Mouse (Mus musculus): ENCODE measurements at regions not wholly inside any gene's neighbourhood (a gene's known extent, or its start where the extent isn't known, plus 50 kb on each side); places are given as distances from the start of the nearest gene placed in this dataset.

- ATAC-seq (replicated peaks; ENCODE audit: insufficient number of reproducible peaks, low FRiP score, low TSS enrichment, low read depth) (no peak), DNase-seq (ENCODE audit: low spot score) (no peak)
- H3K9me3 ChIP-seq (replicated peaks; ENCODE audit: control insufficient read depth, low read length) = no peaks in the 10 kb centered on the region
- no peaks in the 10 kb centered on the region for H3K36me3 ChIP-seq (replicated peaks; ENCODE audit: control insufficient read depth, insufficient read depth, low read depth, low read length)
- no peak overlapping the region for H3K27ac ChIP-seq (replicated peaks; ENCODE audit: low read depth, low read length)
- H3K4me2 ChIP-seq (ENCODE audit: low read depth, low read length) = no peak overlapping the region
- WGBS = 85% methylated on average over 2 of the region's 2 CpGs
- no peaks in the 10 kb centered on the region for H3K27me3 ChIP-seq (ENCODE audit: control insufficient read depth, insufficient read depth, low read length)
- no peak overlapping the region for H3K4me3 ChIP-seq (ENCODE audit: low read depth, low read length)
- H3K9ac ChIP-seq (replicated peaks; ENCODE audit: low read length) = no peak overlapping the region
- H3K4me1 ChIP-seq (ENCODE audit: control insufficient read depth, insufficient read depth, low read length) = no peaks in the 10 kb centered on the region; the same call in 1 of the 2 replicates
Measured at GRCm38 (mm10) chr2:174929718-174930117, 80.3 kb upstream of the Gm14444 start.

- Histone ChIP-seq H3K27me3 (ENCODE audit: control insufficient read depth, insufficient read depth, low read length) (no peaks in the 10 kb centered on the region), H3K4me1 (ENCODE audit: control insufficient read depth, insufficient read depth, low read length) (no peaks in the 10 kb centered on the region; the same call in 1 of the 2 replicates), H3K4me3 (ENCODE audit: low read depth, low read length) (no peak overlapping the region), H3K36me3 (replicated peaks; ENCODE audit: control insufficient read depth, insufficient read depth, low read depth, low read length) (no peaks in the 10 kb centered on the region), H3K4me2 (ENCODE audit: low read depth, low read length) (no peak overlapping the region), H3K9me3 (replicated peaks; ENCODE audit: control insufficient read depth, low read length) (no peaks in the 10 kb centered on the region), H3K9ac (replicated peaks; ENCODE audit: low read length) (no peak overlapping the region), H3K27ac (replicated peaks; ENCODE audit: low read depth, low read length) (no peak overlapping the region)
- WGBS = 29% methylated on average over 20 of the region's 20 CpGs
- peak; percentile 63; the same call in 1 of the 2 replicates for ATAC-seq (replicated peaks; ENCODE audit: insufficient number of reproducible peaks, low FRiP score, low TSS enrichment, low read depth)
- peak; percentile 90 for DNase-seq (ENCODE audit: low spot score)
Measured at GRCm38 (mm10) chr2:174932137-174933012, 77.7 kb upstream of the Gm14444 start.

- H3K27me3 ChIP-seq (ENCODE audit: control insufficient read depth, insufficient read depth, low read length) = no peaks in the 10 kb centered on the region
- H3K27ac ChIP-seq (replicated peaks; ENCODE audit: low read depth, low read length) = no peak overlapping the region
- 15% methylated on average over 6 of the region's 6 CpGs for WGBS
- no peak overlapping the region for H3K4me3 ChIP-seq (ENCODE audit: low read depth, low read length)
- H3K9me3 ChIP-seq (replicated peaks; ENCODE audit: control insufficient read depth, low read length) = no peaks in the 10 kb centered on the region
- no peaks in the 10 kb centered on the region; the same call in 1 of the 2 replicates for H3K4me1 ChIP-seq (ENCODE audit: control insufficient read depth, insufficient read depth, low read length)
- ATAC-seq (replicated peaks; ENCODE audit: insufficient number of reproducible peaks, low FRiP score, low TSS enrichment, low read depth) (peak; percentile 61; the same call in 1 of the 2 replicates), DNase-seq (ENCODE audit: low spot score) (no peak)
- no peak overlapping the region for H3K9ac ChIP-seq (replicated peaks; ENCODE audit: low read length)
- H3K36me3 ChIP-seq (replicated peaks; ENCODE audit: control insufficient read depth, insufficient read depth, low read depth, low read length) = no peaks in the 10 kb centered on the region
- no peak overlapping the region for H3K4me2 ChIP-seq (ENCODE audit: low read depth, low read length)
Measured at GRCm38 (mm10) chr2:174933013-174933353, 77.1 kb upstream of the Gm14444 start.

- ATAC-seq (replicated peaks; ENCODE audit: insufficient number of reproducible peaks, low FRiP score, low TSS enrichment, low read depth) = no peak
- H3K27me3 ChIP-seq (ENCODE audit: control insufficient read depth, insufficient read depth, low read length) = no peaks in the 10 kb centered on the region
- H3K4me3 ChIP-seq (ENCODE audit: low read depth, low read length) = no peak overlapping the region
- H3K27ac ChIP-seq (replicated peaks; ENCODE audit: low read depth, low read length) = no peak overlapping the region
- no peaks in the 10 kb centered on the region for H3K36me3 ChIP-seq (replicated peaks; ENCODE audit: control insufficient read depth, insufficient read depth, low read depth, low read length)
- DNase-seq (ENCODE audit: low spot score) = peak; percentile 58
- H3K4me2 ChIP-seq (ENCODE audit: low read depth, low read length) = no peak overlapping the region
- H3K9me3 ChIP-seq (replicated peaks; ENCODE audit: control insufficient read depth, low read length) = no peaks in the 10 kb centered on the region
- H3K9ac ChIP-seq (replicated peaks; ENCODE audit: low read length) = no peak overlapping the region
- WGBS = 38% methylated on average over 5 of the region's 5 CpGs
- no peaks in the 10 kb centered on the region; the same call in 1 of the 2 replicates for H3K4me1 ChIP-seq (ENCODE audit: control insufficient read depth, insufficient read depth, low read length)
Measured at GRCm38 (mm10) chr2:174936665-174937064, 73.4 kb upstream of the Gm14444 start.

GRCm38 (mm10) chr2:174937930-174938329 is 72.1 kb upstream of the Gm14444 start:
- no peak for DNase-seq (ENCODE audit: low spot score)
- ATAC-seq (replicated peaks; ENCODE audit: insufficient number of reproducible peaks, low FRiP score, low TSS enrichment, low read depth) = no peak
- Histone ChIP-seq H3K4me1 (ENCODE audit: control insufficient read depth, insufficient read depth, low read length) (no peaks in the 10 kb centered on the region; the same call in 1 of the 2 replicates), H3K9ac (replicated peaks; ENCODE audit: low read length) (no peak overlapping the region), H3K4me2 (ENCODE audit: low read depth, low read length) (no peak overlapping the region), H3K27me3 (ENCODE audit: control insufficient read depth, insufficient read depth, low read length) (no peaks in the 10 kb centered on the region), H3K27ac (replicated peaks; ENCODE audit: low read depth, low read length) (no peak overlapping the region), H3K9me3 (replicated peaks; ENCODE audit: control insufficient read depth, low read length) (no peaks in the 10 kb centered on the region), H3K36me3 (replicated peaks; ENCODE audit: control insufficient read depth, insufficient read depth, low read depth, low read length) (no peaks in the 10 kb centered on the region), H3K4me3 (ENCODE audit: low read depth, low read length) (no peak overlapping the region)
- 85% methylated on average over 4 of the region's 4 CpGs for WGBS

GRCm38 (mm10) chr2:174942221-174942620 is 67.8 kb upstream of the Gm14444 start:
- WGBS = 84% methylated on average over 4 of the region's 4 CpGs
- Histone ChIP-seq H3K36me3 (replicated peaks; ENCODE audit: control insufficient read depth, insufficient read depth, low read depth, low read length) (no peaks in the 10 kb centered on the region), H3K4me1 (ENCODE audit: control insufficient read depth, insufficient read depth, low read length) (no peaks in the 10 kb centered on the region), H3K27ac (replicated peaks; ENCODE audit: low read depth, low read length) (no peak overlapping the region), H3K4me2 (ENCODE audit: low read depth, low read length) (no peak overlapping the region), H3K9ac (replicated peaks; ENCODE audit: low read length) (no peak overlapping the region), H3K27me3 (ENCODE audit: control insufficient read depth, insufficient read depth, low read length) (no peaks in the 10 kb centered on the region), H3K4me3 (ENCODE audit: low read depth, low read length) (no peak overlapping the region), H3K9me3 (replicated peaks; ENCODE audit: control insufficient read depth, low read length) (no peaks in the 10 kb centered on the region)
- no peak for DNase-seq (ENCODE audit: low spot score)
- ATAC-seq (replicated peaks; ENCODE audit: insufficient number of reproducible peaks, low FRiP score, low TSS enrichment, low read depth) = no peak

- ATAC-seq (replicated peaks; ENCODE audit: insufficient number of reproducible peaks, low FRiP score, low TSS enrichment, low read depth) (no peak), DNase-seq (ENCODE audit: low spot score) (no peak)
- Histone ChIP-seq H3K9me3 (replicated peaks; ENCODE audit: control insufficient read depth, low read length) (no peaks in the 10 kb centered on the region), H3K4me3 (ENCODE audit: low read depth, low read length) (no peak overlapping the region), H3K27ac (replicated peaks; ENCODE audit: low read depth, low read length) (no peak overlapping the region), H3K36me3 (replicated peaks; ENCODE audit: control insufficient read depth, insufficient read depth, low read depth, low read length) (no peaks in the 10 kb centered on the region), H3K9ac (replicated peaks; ENCODE audit: low read length) (no peak overlapping the region), H3K4me2 (ENCODE audit: low read depth, low read length) (no peak overlapping the region), H3K4me1 (ENCODE audit: control insufficient read depth, insufficient read depth, low read length) (no peaks in the 10 kb centered on the region), H3K27me3 (ENCODE audit: control insufficient read depth, insufficient read depth, low read length) (no peaks in the 10 kb centered on the region)
- WGBS = 87% methylated on average over 8 of the region's 8 CpGs
Measured at GRCm38 (mm10) chr2:174948106-174948505, 61.9 kb upstream of the Gm14444 start.
